Mouse (Mus musculus): Measurements from ENCODE around the gene Cd151. TPM values are rescaled to one million over a fixed set of nuclear protein-coding genes. Genes with fewer than 3 reads are reported as not detected.
A peak's percentile ranks its signal among the peaks of the same experiment; 100 is the strongest.

The Cd151 gene
- polyA plus RNA-seq, 1 experiment from 2014 or later: 44.3 TPM

DNA sequence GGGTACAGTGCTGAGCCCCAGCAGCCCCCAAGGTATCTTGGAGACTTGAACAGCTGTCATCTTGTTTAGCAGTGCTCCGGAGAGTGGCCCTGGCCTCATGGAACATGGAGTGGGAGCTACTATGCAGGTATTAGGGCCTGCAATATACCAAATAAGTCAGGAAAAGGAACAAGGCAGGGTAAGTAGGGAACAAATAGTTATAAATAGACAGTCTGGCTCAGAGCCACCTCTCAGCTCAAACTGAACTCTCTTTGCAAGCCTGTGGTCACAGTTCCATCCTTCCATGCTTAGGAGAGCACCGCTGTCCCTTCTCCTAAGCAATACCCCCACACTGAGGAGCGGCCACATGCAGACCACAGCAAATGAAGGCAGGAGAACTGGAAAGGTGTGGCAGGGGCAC, 30.4 kb downstream of the Cd151 start:
- Histone ChIP-seq H3K4me1 (ENCODE audit: control insufficient read depth, insufficient read depth, low read length) (no peaks in the 10 kb centered on the region), H3K4me3 (ENCODE audit: low read depth, low read length) (no peak overlapping the region), H3K4me2 (ENCODE audit: low read depth) (no peak overlapping the region), H3K9me3 (ENCODE audit: control insufficient read depth, low read length) (no peaks in the 10 kb centered on the region), H3K36me3 (ENCODE audit: control insufficient read depth, insufficient read depth, low read length) (no peaks in the 10 kb centered on the region; the same call in 1 of the 2 replicates), H3K27ac (ENCODE audit: low read depth, low read length) (no peak overlapping the region), H3K9ac (ENCODE audit: low read length) (no peak overlapping the region), H3K27me3 (ENCODE audit: control insufficient read depth, insufficient read depth, low read length) (no peaks in the 10 kb centered on the region)
- ATAC-seq (ENCODE audit: insufficient read depth, low FRiP score, low TSS enrichment) (no peak), DNase-seq (ENCODE audit: low spot score) (no peak)
- 98% methylated on average over 3 of the region's 3 CpGs for WGBS

DNA sequence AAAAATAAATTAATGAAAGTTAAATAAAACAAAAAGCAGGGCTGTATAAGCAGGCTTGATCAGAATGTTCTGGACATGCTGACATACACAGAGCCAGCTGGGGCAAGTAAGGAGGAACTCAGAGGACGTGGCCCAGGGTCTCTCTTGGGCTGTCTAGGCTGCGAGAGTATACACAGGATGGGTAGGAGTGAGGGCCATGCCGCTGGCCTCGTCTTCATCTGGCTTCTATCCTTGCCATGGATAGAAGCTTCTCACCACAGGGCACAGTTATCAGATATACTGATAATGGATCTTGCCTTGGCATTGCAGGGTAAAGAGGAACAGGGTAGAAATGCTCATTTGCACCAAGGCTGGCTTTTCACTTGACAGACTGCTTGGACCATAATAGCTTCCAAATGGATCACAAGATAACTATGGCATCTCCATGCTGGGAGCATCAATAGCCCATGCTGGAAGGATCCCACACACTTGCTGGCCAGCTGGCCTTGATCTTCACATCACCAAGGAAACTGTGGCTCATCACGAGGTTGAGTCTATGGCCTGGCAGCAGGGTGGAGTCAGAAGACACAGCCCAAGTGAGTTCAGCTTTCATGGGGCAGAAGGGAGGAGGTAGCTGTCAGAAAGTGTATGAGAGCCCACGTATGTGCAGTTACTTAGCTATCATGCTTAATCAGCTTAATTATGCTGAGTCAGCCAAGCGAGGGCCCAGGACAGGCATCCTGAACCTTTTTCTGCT, 34.8 kb downstream of the Cd151 start:
- no peaks in the 10 kb centered on the region; the same call in 1 of the 2 replicates for H3K36me3 ChIP-seq (ENCODE audit: control insufficient read depth, insufficient read depth, low read length)
- no peaks in the 10 kb centered on the region for H3K27me3 ChIP-seq (ENCODE audit: control insufficient read depth, insufficient read depth, low read length)
- ATAC-seq (ENCODE audit: insufficient read depth, low FRiP score, low TSS enrichment) (no peak), DNase-seq (ENCODE audit: low spot score) (no peak)
- H3K4me3 ChIP-seq (ENCODE audit: low read depth, low read length): no peak overlapping the region
- no peaks in the 10 kb centered on the region for H3K9me3 ChIP-seq (ENCODE audit: control insufficient read depth, low read length)
- H3K9ac ChIP-seq (ENCODE audit: low read length): no peak overlapping the region
- H3K4me1 ChIP-seq (ENCODE audit: control insufficient read depth, insufficient read depth, low read length): no peaks in the 10 kb centered on the region
- 87% methylated on average over 7 of the region's 7 CpGs for WGBS
- no peak overlapping the region for H3K27ac ChIP-seq (ENCODE audit: low read depth, low read length)
- H3K4me2 ChIP-seq (ENCODE audit: low read depth): no peak overlapping the region

DNA sequence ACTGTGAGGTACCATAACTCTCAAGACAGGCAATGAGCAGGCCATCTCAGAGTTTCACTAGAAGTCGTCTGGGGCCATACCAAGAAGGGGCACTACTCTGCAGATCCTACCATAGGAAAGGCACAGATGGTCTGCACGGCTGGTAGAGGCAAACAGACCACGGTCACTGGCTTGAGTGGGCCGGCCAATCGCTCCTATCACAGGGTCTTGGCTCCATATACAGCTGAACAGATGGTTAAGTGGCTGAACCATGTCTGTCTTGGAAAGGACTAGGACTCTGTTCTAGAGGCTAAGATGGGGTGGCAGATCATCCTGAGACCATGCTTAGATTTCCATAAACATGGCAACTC, 35.3 kb downstream of the Cd151 start:
- Histone ChIP-seq H3K27ac (ENCODE audit: low read depth, low read length) (no peak overlapping the region), H3K4me2 (ENCODE audit: low read depth) (no peak overlapping the region), H3K4me1 (ENCODE audit: control insufficient read depth, insufficient read depth, low read length) (no peaks in the 10 kb centered on the region), H3K9me3 (ENCODE audit: control insufficient read depth, low read length) (no peaks in the 10 kb centered on the region), H3K27me3 (ENCODE audit: control insufficient read depth, insufficient read depth, low read length) (no peaks in the 10 kb centered on the region), H3K4me3 (ENCODE audit: low read depth, low read length) (no peak overlapping the region), H3K9ac (ENCODE audit: low read length) (no peak overlapping the region), H3K36me3 (ENCODE audit: control insufficient read depth, insufficient read depth, low read length) (no peaks in the 10 kb centered on the region; the same call in 1 of the 2 replicates)
- DNase-seq (ENCODE audit: low spot score) (no peak), ATAC-seq (ENCODE audit: insufficient read depth, low FRiP score, low TSS enrichment) (no peak)
- 94% methylated on average over 5 of the region's 5 CpGs for WGBS

DNA sequence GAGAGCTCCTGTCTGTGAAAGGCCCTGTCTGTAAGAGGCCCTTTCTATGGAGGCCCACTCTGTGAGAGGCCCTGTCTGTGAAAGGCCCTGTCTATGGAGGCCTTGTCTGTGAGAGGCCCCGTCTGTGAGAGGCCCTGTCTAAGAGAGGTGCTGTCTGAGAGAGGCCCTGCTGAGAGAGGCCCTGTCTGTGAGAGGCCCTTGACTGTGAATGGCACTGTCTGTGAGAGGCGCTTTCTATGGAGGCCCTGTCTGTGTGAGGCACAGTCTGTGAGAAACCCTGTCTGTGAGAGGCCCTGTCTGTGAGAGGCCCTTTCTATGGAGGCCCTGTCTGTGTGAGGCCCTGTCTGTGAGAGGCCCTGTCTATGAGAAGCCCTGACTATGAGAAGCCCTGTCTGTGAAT, 39.1 kb downstream of the Cd151 start:
- H3K4me3 ChIP-seq (ENCODE audit: low read depth, low read length): no peak overlapping the region
- H3K27me3 ChIP-seq (ENCODE audit: control insufficient read depth, insufficient read depth, low read length): no peaks in the 10 kb centered on the region
- H3K9ac ChIP-seq (ENCODE audit: low read length): no peak overlapping the region
- no peak overlapping the region for H3K27ac ChIP-seq (ENCODE audit: low read depth, low read length)
- WGBS: 92% methylated on average over 2 of the region's 2 CpGs
- H3K4me1 ChIP-seq (ENCODE audit: control insufficient read depth, insufficient read depth, low read length): no peaks in the 10 kb centered on the region
- H3K4me2 ChIP-seq (ENCODE audit: low read depth): no peak overlapping the region
- no peak for DNase-seq (ENCODE audit: low spot score)
- no peaks in the 10 kb centered on the region; the same call in 1 of the 2 replicates for H3K36me3 ChIP-seq (ENCODE audit: control insufficient read depth, insufficient read depth, low read length)
- H3K9me3 ChIP-seq (ENCODE audit: control insufficient read depth, low read length): no peaks in the 10 kb centered on the region
- ATAC-seq (ENCODE audit: insufficient read depth, low FRiP score, low TSS enrichment): no peak

DNA sequence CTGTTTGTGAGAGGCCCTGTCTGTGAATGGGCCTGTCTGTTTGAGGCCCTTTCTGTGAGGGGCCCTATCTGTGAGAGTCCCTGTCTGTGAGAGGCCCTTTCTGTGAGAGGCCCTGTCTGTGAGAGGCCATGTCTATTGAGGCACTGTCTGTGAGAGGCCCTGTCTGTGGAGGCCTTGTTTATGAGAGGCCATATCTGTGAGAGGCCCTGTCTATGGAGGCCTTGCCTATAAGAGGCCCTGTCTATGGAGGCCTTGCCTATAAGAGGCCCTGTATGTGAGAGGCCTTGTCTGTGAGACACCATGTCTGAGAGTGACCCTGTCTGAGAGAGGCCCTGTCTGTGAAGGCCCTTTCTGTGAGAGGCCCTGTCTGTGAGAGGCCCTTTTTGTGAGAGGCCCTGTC, 41.0 kb downstream of the Cd151 start:
- Histone ChIP-seq H3K4me2 (ENCODE audit: low read depth) (no peak overlapping the region), H3K4me3 (ENCODE audit: low read depth, low read length) (no peak overlapping the region), H3K27me3 (ENCODE audit: control insufficient read depth, insufficient read depth, low read length) (no peaks in the 10 kb centered on the region), H3K27ac (ENCODE audit: low read depth, low read length) (peak overlapping the region; percentile 31), H3K36me3 (ENCODE audit: control insufficient read depth, insufficient read depth, low read length) (no peaks in the 10 kb centered on the region), H3K9me3 (ENCODE audit: control insufficient read depth, low read length) (no peaks in the 10 kb centered on the region), H3K9ac (ENCODE audit: low read length) (no peak overlapping the region; the same call in 1 of the 2 replicates), H3K4me1 (ENCODE audit: control insufficient read depth, insufficient read depth, low read length) (no peaks in the 10 kb centered on the region)
- ATAC-seq (ENCODE audit: insufficient read depth, low FRiP score, low TSS enrichment) (no peak; the same call in 1 of the 2 replicates), DNase-seq (ENCODE audit: low spot score) (no peak)

DNA sequence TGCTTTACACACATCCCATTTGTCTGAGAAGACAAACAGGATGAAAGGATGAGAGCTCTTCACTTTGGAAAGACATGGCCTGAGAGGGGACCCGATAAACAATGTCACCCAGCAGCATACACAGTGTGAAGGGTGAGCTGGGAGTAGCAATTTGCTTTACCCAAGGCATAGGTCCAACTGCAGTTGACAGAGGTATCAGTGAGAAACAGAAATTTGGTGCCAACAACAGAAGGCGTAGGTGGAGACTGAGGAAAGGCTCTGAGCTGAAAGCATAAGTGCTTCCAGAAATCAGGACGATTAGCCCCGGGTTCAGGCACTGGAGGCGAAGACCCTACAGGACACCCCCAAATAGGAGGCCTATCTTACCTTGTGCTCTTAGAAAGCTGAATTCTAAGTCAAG, 43.0 kb downstream of the Cd151 start:
- H3K9me3 ChIP-seq (ENCODE audit: control insufficient read depth, low read length): no peaks in the 10 kb centered on the region
- no peaks in the 10 kb centered on the region for H3K27me3 ChIP-seq (ENCODE audit: control insufficient read depth, insufficient read depth, low read length)
- H3K4me3 ChIP-seq (ENCODE audit: low read depth, low read length): no peak overlapping the region
- DNase-seq (ENCODE audit: low spot score) (no peak), ATAC-seq (ENCODE audit: insufficient read depth, low FRiP score, low TSS enrichment) (no peak)
- H3K4me1 ChIP-seq (ENCODE audit: control insufficient read depth, insufficient read depth, low read length): no peaks in the 10 kb centered on the region
- WGBS: 85% methylated on average over 5 of the region's 5 CpGs
- H3K4me2 ChIP-seq (ENCODE audit: low read depth): no peak overlapping the region
- no peaks in the 10 kb centered on the region for H3K36me3 ChIP-seq (ENCODE audit: control insufficient read depth, insufficient read depth, low read length)
- H3K9ac ChIP-seq (ENCODE audit: low read length): no peak overlapping the region
- no peak overlapping the region for H3K27ac ChIP-seq (ENCODE audit: low read depth, low read length)

DNA sequence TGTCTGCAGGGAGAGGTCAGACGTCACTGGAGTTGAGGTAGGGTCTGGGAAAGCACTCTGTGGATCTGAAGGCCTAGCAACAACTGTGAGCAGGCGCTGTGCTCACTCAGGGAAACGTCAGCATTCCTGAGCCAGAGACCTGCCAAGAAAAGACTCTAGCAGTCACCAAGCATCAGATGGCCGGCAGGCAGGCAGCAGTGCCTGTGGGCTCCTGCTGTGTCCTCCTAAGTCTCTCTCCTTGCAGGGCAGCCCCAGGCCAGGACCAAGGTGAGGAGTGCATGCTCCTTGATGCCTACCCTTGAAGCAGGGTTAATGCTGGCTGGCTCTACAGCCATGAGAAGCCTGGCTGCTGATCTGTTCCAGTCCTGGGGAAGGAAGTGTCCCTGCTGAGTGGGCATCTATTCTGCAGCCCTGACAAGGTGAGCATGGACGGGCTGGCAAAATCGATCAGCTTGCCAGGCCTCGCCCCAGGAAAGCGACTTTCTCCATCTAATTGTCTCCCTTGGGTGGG, 43.5 kb downstream of the Cd151 start:
- DNase-seq (ENCODE audit: low spot score): no peak
- Histone ChIP-seq H3K4me2 (ENCODE audit: low read depth) (no peak overlapping the region), H3K4me1 (ENCODE audit: control insufficient read depth, insufficient read depth, low read length) (no peaks in the 10 kb centered on the region), H3K27me3 (ENCODE audit: control insufficient read depth, insufficient read depth, low read length) (no peaks in the 10 kb centered on the region), H3K36me3 (ENCODE audit: control insufficient read depth, insufficient read depth, low read length) (no peaks in the 10 kb centered on the region), H3K27ac (ENCODE audit: low read depth, low read length) (no peak overlapping the region), H3K4me3 (ENCODE audit: low read depth, low read length) (no peak overlapping the region), H3K9ac (ENCODE audit: low read length) (no peak overlapping the region), H3K9me3 (ENCODE audit: control insufficient read depth, low read length) (no peaks in the 10 kb centered on the region)
- WGBS: 72% methylated on average over 8 of the region's 8 CpGs
- no peak for ATAC-seq (ENCODE audit: insufficient read depth, low FRiP score, low TSS enrichment)

DNA sequence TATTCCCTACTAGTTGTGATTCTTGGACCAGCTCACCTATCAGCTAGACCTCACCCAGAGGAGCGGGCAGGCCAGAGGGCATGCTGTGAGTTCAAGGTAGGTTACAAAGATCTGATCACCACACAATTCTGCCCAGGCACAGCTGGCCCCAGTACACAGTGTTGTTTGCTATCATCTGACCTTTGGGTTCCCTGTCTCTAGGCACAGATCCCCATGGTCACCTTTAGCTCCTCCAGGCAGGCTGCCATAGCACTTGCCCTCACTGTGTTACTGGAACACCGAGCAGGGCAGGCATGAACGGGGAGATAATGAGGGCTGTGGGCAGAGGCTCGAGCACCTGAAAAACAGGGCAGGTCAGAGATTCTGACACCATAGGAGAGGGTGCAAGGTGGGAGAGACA, 50.4 kb downstream of the Cd151 start:
- H3K36me3 ChIP-seq (ENCODE audit: control insufficient read depth, insufficient read depth, low read length): no peaks in the 10 kb centered on the region; the same call in 1 of the 2 replicates
- 89% methylated on average over 4 of the region's 4 CpGs for WGBS
- no peak for DNase-seq (ENCODE audit: low spot score)
- H3K9me3 ChIP-seq (ENCODE audit: control insufficient read depth, low read length): no peaks in the 10 kb centered on the region
- no peak overlapping the region for H3K4me2 ChIP-seq (ENCODE audit: low read depth)
- no peak overlapping the region for H3K27ac ChIP-seq (ENCODE audit: low read depth, low read length)
- no peaks in the 10 kb centered on the region for H3K4me1 ChIP-seq (ENCODE audit: control insufficient read depth, insufficient read depth, low read length)
- no peak for ATAC-seq (ENCODE audit: insufficient read depth, low FRiP score, low TSS enrichment)
- H3K27me3 ChIP-seq (ENCODE audit: control insufficient read depth, insufficient read depth, low read length): no peaks in the 10 kb centered on the region
- H3K4me3 ChIP-seq (ENCODE audit: low read depth, low read length): no peak overlapping the region
- H3K9ac ChIP-seq (ENCODE audit: low read length): no peak overlapping the region

DNA sequence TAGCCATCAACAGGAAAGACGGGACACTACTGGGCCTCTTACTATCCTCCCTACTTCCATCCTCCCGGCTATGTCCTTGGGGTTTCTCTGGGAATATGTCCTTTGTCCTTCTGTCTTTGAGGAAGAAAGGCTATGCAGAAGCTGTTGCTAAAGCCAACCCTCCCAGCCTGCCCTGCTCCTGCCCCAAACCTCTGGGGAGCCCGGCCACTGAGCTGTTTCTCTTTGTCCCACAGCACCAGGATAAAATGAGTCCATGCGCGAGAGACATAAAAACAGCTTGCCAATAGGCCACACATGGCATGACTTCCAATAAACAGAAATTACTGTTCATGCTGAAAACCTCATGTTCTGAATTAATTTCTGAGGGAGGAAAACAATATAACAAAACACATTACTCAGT, 51.1 kb downstream of the Cd151 start:
- no peak for ATAC-seq (ENCODE audit: insufficient read depth, low FRiP score, low TSS enrichment)
- H3K9ac ChIP-seq (ENCODE audit: low read length): no peak overlapping the region
- no peaks in the 10 kb centered on the region for H3K9me3 ChIP-seq (ENCODE audit: control insufficient read depth, low read length)
- H3K4me1 ChIP-seq (ENCODE audit: control insufficient read depth, insufficient read depth, low read length): no peaks in the 10 kb centered on the region
- H3K36me3 ChIP-seq (ENCODE audit: control insufficient read depth, insufficient read depth, low read length): no peaks in the 10 kb centered on the region; the same call in 1 of the 2 replicates
- no peak overlapping the region for H3K27ac ChIP-seq (ENCODE audit: low read depth, low read length)
- no peak overlapping the region for H3K4me2 ChIP-seq (ENCODE audit: low read depth)
- H3K4me3 ChIP-seq (ENCODE audit: low read depth, low read length): no peak overlapping the region
- no peaks in the 10 kb centered on the region for H3K27me3 ChIP-seq (ENCODE audit: control insufficient read depth, insufficient read depth, low read length)
- WGBS: 87% methylated on average over 5 of the region's 5 CpGs
- no peak for DNase-seq (ENCODE audit: low spot score)
